Mouse (Mus musculus): ENCODE data around the gene Trpc5.

Gene Trpc5

DNA sequence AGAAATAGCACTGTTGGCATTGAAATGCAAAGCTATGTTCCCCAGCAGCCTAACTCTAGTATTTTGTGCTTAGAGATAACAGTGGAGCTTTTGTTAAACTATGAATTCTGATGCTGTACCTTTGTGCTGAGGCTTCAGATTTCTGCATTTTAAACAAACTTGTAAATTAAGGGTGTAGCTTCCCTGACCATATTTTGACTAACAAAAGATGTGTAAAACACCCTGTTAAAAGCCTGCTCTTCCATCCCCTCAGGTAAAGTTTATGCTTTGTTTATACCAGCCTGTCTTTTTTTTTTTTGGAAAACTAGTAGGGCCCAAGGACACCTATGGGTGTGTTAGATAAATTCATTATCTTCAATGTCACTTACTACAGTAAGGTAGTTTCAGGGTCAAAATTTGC lies 350.0 kb downstream of the Trpc5 start:
- in situ Hi-C loops (cut with MboI, MseI), result no loop called here

DNA sequence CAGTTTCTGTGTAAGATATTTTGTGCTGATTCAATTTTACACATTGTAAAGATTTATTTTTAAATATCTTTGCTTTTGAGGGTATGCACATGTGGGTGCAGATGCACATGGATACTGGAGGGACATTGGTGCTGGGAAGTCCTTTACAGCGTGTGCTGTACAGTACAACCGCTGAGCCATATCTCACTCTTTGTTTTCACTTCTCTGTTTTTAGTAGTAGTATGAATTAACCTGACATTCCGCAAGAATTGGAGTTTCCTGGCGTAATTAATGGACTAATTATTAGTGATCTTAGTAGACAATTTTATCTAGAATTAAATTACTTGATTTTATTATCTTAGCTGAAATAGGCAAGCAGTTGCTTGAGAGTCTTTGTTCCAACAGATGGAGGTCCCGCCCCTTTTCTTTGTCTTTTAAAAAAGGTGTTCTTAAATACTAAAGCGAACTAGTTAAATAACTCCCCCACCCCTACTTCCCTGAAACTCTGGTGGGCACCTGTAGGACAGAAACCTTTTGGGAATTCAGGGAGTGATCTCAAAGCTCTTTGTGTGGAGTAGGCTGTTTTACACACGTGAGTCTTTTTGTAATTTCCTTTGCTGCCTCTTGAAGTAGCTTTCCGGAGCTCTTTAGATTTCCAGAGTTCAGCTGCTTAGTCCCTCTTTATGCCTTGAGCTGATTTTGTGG lies 352.5 kb downstream of the Trpc5 start:
- in situ Hi-C loops (cut with MboI, MseI), result no loop called here
